Mouse (Mus musculus): ENCODE measurements around the gene Palm3.
"Not testable (repeated sequence)": the region's sequence is repeated elsewhere in the genome, so short reads cannot be mapped to it uniquely, and the experiment has no call there.

The Palm3 gene

DNA sequence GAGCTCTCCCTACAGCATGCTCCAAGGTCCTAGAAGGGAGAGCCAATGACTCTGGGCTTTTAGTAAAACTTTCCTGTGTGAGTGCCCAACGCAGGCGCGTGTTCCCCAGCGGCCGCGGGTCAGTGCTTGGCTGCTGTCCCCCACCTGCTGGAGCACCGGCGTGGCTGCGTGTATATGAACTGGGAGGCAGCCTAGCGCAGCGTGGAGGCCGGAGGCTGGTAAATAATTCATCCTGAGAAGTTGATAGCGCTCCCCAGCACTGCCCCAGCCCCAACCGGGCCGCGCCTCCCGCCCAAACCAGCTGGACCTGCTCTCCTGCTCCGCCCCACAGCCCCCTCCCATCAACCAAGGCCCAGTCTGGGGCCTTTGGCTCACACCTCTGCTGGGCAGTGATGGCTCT is at the start of gene Palm3:
Palm3 (plus strand) TSS at position 376 of the 400 bp plus-strand sequence.
- no peak for DNase-seq (ENCODE audit: low read depth)

DNA sequence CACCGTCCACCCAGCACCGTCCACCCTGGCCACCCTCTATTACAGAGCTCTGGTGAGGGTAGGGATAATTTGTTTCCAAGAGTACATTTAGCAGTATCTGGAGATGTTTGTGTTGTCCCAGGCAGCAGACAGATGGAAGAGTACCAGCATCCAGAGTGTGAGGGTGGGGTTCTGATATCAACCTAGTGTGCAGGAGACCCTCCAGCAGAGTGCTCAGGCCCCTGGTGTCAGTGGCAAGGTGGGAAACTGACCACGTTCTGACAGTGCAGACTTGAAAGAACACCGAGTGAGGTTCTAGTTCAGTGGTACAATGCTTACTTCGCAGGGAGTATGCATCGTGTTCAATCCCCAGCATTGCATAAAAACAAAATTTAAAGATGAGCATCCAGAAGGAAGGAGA is 49.6 kb upstream of the Palm3 start:
- no peak for DNase-seq (ENCODE audit: low read depth)

GRCm38 (mm10) chr8:83972150-83973120 is 48.8 kb upstream of the Palm3 start, which contains the start of gene Prkaca:
Gene Prkaca (plus strand): TSS chr8:83972993.
- peak; percentile 98 for DNase-seq (ENCODE audit: low read depth)

DNA sequence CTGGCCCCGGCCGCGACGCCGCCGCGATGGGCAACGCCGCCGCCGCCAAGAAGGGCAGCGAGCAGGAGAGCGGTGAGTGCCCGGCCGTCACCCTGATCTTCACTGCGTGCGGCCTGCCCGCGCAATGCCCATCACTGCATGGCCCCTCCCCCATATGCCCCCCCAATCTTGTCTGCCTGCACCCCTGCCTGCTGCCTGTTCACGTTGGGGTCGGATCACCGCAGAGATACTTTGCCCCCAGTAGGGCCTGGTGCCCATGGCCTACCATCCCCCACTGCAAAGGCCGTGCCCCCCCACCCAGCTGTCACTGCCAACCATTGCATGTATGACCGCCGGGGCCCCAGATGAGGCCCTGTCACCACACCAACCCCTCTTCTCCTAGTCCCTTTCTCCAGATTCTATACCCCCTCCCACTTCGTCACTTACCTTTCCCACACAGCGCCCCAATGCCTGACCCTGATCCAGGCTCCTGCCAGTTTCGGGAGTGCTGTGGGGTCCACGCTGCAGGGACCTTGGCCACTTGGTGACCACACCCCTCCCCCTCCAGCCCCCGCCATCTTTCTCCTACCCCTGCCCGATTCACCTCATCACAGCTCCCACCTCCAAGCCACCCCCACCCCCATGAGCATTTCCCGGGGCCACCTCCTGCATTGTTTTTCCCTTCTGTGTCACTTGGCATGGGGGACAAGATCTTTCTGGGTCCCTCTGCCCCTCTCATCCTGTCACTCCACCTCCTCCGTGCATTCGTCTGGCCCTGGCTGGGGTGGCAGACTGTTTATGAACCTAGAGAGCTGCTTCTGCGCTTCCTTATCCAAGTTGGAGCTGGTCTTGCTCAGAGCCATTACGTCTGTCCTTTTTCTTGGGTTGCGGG is 47.9 kb upstream of the Palm3 start:
- no peak for DNase-seq (ENCODE audit: low read depth)

- DNase-seq (ENCODE audit: low read depth): no peak
These were observed 46.8 kb upstream of the Palm3 start for GRCm38 (mm10) chr8:83974521-83974920.

GRCm38 (mm10) chr8:83976101-83976630 is 45.1 kb upstream of the Palm3 start:
- peak; percentile 32 for DNase-seq (ENCODE audit: low read depth)

DNA sequence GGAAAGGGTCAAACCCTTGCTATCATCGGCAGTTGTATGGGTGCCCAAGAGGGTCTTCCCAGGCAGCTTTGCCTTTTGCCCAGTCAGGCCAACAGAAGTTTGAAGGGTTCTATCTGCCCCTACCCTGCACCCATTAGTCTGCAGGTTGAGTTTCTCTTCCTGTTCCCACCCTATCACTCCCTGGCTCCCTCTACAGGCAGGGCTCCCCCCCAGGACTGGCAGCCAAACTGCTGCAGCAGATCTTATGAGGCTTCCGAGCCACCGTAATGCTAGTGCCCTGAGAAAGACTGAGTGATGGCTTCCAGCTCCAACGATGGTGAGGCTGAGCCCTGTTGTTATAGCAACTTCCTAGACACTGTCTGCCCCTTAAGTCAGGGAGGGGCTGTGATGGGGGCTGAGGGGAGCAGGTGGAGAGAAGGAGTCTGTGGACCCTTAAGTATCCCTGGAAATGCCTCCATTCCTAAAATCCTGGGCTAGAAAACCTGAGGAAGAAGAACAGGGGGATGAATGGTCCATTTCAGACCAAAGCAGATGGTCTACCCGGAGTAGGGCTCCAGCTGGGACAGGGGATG is 44.4 kb upstream of the Palm3 start:
- no peak for DNase-seq (ENCODE audit: low read depth)

DNA sequence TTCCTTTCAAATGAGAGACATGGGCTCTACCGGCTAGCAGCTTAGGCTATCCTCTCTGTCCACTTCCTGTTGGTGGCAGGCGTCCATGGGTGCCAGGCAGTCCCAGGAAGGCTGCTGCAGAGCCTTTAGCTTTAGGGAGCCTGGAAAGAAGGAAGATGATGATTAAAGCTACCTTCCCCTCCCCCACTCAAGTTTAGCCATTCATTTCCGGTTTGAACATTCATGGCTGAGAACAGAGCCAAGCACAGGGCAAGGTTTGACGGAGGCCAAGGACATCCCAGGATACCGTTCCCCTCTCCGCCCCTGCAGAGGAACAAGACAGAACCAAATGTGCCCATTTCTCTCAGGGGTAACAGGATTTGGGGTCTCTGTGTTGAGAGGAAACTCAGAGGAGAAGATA is 43.6 kb upstream of the Palm3 start:
- DNase-seq (ENCODE audit: low read depth): no peak

- DNase-seq (ENCODE audit: low read depth): no peak
These were observed 43.1 kb upstream of the Palm3 start for GRCm38 (mm10) chr8:83978200-83978599.

DNA sequence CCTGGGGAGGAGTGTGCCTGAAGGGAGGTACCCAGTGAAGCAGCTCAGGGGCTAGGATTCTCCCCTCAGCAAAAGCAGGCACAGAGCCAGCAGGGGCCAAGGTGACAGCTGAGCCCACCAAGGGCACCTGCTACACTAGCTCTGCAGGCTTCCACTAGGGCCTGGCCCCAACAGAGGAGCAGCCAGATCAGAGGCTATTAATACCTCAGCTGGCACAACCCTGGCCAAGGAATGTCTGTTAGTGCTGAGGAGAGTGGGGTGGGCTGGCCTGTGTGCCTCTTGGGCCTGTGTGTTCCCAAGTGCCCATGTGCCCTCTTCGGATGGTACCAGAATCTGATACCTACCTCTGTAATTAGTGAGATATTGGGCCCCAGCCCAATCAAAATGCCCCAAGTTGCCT is 41.0 kb upstream of the Palm3 start:
- no peak for DNase-seq (ENCODE audit: low read depth)

GRCm38 (mm10) chr8:83980845-83981244 is 40.4 kb upstream of the Palm3 start:
- no peak for DNase-seq (ENCODE audit: low read depth)

GRCm38 (mm10) chr8:83981533-83981932 is 39.7 kb upstream of the Palm3 start:
- DNase-seq (ENCODE audit: low read depth): no peak

DNA sequence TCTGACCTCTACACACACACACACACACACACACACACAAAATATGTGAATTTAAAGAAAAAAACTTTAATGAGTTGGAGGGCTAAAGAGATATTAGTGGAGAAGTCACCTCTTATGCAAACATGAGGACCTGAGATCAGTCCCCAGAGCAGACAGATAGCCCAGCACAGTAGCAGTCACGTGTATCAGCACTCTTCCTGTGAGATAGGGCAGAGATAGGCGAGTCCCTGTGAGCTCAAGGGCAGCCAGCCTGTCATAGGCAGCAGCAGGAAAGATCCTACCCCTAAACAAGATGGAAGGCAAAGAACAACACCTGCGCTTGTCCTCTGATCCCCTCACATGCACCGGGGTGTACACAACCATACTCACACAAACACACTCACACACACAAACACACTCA is 38.8 kb upstream of the Palm3 start:
- no peak for DNase-seq (ENCODE audit: low read depth)

GRCm38 (mm10) chr8:83983222-83983621 is 38.0 kb upstream of the Palm3 start:
- not testable (repeated sequence) for DNase-seq (ENCODE audit: low read depth)

GRCm38 (mm10) chr8:83989243-83989642 is 32.0 kb upstream of the Palm3 start:
- DNase-seq (ENCODE audit: low read depth): no peak

- DNase-seq (ENCODE audit: low read depth): no peak
These were observed 31.1 kb upstream of the Palm3 start for GRCm38 (mm10) chr8:83990170-83990569.

DNA sequence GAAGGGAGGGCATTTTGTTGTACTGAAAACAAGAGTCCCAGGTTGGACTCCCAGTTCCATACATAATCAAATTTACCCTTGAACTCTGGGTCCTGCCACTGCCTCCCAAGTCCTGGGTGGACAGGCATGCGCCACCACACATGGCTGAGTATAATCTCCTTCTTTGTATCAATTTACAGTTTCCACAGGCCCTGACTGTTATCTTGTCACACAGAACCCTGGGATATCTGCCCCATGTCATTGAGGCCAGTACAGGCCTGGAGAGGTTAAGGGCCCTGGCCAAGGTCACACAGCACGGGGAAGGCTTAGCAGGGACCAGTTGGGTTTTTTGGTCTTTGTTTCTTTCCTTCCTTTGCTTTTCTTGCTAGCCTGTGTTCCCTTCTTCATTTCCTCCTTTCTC is 28.8 kb upstream of the Palm3 start:
- no peak for DNase-seq (ENCODE audit: low read depth)

GRCm38 (mm10) chr8:83994030-83994429 is 27.2 kb upstream of the Palm3 start:
- DNase-seq (ENCODE audit: low read depth): no peak

DNA sequence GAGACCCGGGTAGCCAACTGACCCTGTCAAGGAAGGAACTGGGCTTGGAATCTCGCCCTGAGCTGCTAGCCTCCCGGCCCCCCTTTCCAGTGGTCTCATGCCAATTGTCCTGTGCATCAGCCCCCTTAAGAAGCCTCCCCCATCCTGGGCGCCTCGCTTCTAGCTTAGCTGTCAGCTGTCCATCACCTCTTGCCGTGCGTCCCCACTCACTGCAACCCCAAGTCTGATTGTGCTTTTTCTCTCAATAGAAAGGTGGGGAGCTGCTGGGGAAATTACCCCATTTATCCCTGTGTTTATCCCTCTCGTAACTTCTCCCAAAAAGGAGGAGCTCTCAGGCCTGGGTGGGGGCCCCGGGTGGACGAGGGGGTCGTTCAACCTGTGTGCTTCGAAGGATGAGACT is 25.3 kb upstream of the Palm3 start:
- DNase-seq (ENCODE audit: low read depth): no peak

DNA sequence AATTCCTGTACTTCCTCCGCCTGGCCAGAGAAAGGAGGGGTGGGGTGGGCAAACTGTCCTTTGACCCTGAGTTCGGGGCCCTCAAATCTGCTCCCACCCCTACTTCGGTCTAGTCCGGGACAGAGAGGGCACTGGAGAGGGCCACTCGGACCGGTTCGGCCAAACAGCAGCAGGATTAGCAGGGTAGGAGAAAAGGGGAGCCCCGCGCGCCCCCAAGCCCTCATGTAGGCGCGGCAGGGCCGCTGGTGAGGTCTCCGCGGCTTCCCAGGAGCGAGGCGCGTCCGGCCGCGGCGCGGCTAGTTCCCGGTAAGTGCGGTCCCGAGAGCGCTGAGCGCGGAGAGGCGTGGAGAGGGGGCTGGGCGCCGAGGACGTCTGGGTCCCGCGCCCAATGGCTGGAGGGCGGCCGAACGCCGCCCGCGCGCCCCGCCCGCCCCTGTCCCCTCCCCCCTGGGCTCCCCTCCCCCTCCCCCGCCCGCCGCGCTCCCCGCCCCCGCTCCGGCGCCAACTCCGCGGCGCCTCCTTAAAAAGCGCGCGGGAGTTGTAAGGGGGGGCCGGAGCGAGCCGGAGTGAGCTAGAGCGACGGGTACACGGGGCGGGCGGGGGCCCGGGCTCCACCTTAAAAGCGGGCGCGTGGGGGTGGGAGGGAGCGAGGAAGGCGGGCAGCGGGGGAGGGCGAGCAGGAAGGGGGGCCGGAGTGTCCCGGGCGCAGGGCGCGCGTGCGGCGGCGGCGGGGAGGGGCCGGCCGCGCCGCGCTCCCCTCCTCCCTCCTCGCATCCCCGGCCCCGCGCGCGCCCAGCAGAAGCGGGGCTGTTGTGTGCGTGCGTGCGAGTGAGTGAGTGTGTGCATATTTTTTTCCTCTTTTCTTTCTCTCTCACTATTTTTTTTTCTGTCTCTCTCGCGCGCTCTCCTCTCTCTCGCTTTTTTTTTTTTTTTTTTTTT is 24.4 kb upstream of the Palm3 start:
- peak; percentile 95 for DNase-seq (ENCODE audit: low read depth)

Measured in NIH3T3 (cell line).